Mouse (Mus musculus): ENCODE results near the gene Gm498. TPM values are rescaled to one million over a fixed set of nuclear protein-coding genes. Genes with fewer than 3 reads are reported as not detected.

Gm498 gene
- polyA plus RNA-seq, 1 experiment from 2014 or later, result not detected

Small RNAs within 50 kb of the gene (microRNA-seq; reads per million reads assigned to microRNA genes)
- gene Mir6404, result not detected

Other genes starting within 250 kb of the Gm498 start
- 0.54 and 0.64 TPM in 2 replicates for gene Tnfrsf26, start 238.1 kb upstream of the Gm498 start, polyA plus RNA-seq (2015; fragmentation: Nextera tagmentation; extraction: Ambion mirVana)
- 1.0 and 1.2 TPM in 2 replicates for gene Tnfrsf22, start 217.2 kb upstream of the Gm498 start, polyA plus RNA-seq (2015; fragmentation: Nextera tagmentation; extraction: Ambion mirVana)
- 0.17 and 0.44 TPM in 2 replicates for gene Tnfrsf23, start 181.0 kb upstream of the Gm498 start, polyA plus RNA-seq (2015; fragmentation: Nextera tagmentation; extraction: Ambion mirVana)
- gene Osbpl5, start 109.9 kb upstream of the Gm498 start, polyA plus RNA-seq (2015; fragmentation: Nextera tagmentation; extraction: Ambion mirVana), result 2.4 and 2.8 TPM in 2 replicates
- not detected in 2 replicates for gene Mrgprg, start 99.8 kb upstream of the Gm498 start, polyA plus RNA-seq (2015; fragmentation: Nextera tagmentation; extraction: Ambion mirVana)
- 0.17 and 0.28 TPM in 2 replicates for gene Mrgpre, start 82.3 kb upstream of the Gm498 start, polyA plus RNA-seq (2015; fragmentation: Nextera tagmentation; extraction: Ambion mirVana)
- 7.0 and 7.7 TPM in 2 replicates for gene Nadsyn1, start 44.0 kb upstream of the Gm498 start, polyA plus RNA-seq (2015; fragmentation: Nextera tagmentation; extraction: Ambion mirVana)
- gene Dhcr7, start 43.7 kb upstream of the Gm498 start, polyA plus RNA-seq (2015; fragmentation: Nextera tagmentation; extraction: Ambion mirVana), result 38.0 and 52.5 TPM in 2 replicates
- gene Shank2, start 135.1 kb downstream of the Gm498 start, polyA plus RNA-seq (2015; fragmentation: Nextera tagmentation; extraction: Ambion mirVana), result 0.22 and 0.30 TPM in 2 replicates

Data from liver, embryonic 13.5 days (tissue).